Mouse (Mus musculus): Measurements from ENCODE around the gene Arhgap24.

The Arhgap24 gene

DNA sequence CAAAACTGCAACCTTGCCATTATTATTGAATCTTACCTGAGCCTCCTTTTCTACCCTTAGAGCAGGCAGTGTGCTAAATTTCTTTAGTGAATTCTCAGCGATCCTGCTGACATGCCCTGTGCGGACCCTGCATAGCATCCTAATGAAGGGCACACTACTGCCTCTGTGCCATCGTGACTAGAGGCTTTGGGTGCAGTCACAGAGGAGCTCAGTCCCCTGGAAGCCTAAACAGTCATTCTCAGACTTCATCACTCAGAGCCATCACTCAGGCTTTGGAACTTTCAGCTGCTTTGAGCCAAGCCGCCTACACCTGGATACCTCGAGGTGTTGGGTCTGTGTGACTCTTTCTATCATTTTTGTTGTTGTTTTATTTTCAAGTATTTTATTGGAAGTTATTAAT lies 269.5 kb downstream of the Arhgap24 start:
- no peak for DNase-seq

DNA sequence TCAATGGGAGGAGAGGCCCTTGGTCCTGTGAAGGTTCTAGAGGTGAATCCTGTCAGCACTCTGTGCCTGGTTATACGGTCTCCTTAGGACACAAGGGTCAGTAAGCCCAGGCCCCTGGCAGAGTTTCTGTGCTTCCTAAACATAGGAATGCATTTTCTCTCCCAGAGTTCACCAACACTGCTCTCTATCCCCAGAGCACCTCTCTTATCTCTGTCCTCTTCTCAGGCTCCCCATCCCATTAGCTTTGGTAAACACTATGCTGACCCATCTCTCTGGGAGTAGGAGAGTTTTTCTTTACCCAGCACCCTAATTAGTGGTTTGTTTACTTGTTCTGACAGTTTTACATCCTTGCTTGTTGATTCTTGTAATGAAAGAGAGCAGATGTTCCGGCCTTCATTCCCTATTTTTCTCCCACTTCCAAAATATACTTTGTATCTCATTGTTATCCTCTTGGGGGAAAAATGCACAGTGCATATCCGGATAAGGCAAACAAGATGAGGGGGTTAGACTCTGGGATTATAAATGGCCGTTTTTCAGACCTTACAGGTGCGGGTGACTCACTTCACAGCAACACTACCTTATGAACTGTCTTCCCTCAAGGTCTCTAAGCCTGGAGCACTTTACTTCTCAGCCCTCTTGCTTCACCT lies 270.6 kb downstream of the Arhgap24 start:
- DNase-seq = no peak

DNA sequence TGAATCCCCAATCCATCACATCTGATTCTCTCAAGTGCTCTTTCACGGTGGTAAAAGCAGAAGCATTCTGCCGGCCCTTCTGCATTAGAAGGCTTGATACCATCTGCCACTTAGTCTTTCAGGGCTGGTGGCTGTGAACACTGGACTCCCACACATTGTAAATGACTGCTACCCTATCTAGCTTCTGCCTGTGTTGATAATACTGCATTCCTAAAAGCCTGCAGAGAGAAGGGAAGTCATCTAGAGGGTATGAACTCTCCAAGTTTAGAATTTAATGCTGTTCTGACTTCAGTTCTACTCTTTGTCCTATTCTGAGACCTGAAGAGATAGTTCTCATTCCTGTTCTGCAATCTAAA lies 271.1 kb downstream of the Arhgap24 start:
- DNase-seq = no peak

DNA sequence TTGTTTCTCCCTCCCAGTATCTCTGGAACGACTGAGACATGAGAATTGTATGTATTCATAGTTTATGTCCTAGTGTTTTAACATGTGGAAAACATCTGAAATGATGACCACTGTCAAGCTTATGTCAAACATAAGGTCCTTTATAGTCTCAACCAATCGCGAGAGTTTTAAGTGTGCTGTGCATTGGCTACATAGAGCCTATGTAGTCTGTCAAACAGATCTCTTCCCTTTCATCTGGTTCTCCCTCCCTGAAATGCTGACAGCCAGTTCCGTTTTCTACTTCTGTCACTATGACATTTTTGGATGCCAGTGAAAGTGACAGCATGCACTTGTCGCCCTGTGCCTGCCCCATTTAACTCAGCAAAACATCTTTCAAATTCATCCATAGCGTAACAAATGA lies 275.8 kb downstream of the Arhgap24 start:
- no peak for DNase-seq

DNA sequence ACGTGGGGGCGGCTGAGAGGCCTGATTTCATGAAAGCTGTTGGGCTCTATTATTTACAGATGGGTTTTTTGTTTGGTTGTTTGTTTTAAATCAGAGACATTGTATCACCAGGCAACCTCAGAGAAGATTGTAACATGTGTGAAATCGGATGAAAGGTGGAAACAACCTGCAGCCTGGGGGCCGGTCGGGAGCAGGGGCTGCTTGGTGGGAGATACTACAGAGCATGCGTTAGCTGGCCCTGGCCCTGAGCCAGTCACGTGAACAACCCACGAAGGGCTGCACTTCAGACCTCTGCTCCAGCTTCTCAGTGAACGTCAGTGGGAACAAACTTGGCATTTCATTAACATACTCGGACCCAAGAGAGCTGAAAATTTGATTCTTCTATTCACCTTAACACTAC lies 284.5 kb downstream of the Arhgap24 start:
- DNase-seq = no peak

DNA sequence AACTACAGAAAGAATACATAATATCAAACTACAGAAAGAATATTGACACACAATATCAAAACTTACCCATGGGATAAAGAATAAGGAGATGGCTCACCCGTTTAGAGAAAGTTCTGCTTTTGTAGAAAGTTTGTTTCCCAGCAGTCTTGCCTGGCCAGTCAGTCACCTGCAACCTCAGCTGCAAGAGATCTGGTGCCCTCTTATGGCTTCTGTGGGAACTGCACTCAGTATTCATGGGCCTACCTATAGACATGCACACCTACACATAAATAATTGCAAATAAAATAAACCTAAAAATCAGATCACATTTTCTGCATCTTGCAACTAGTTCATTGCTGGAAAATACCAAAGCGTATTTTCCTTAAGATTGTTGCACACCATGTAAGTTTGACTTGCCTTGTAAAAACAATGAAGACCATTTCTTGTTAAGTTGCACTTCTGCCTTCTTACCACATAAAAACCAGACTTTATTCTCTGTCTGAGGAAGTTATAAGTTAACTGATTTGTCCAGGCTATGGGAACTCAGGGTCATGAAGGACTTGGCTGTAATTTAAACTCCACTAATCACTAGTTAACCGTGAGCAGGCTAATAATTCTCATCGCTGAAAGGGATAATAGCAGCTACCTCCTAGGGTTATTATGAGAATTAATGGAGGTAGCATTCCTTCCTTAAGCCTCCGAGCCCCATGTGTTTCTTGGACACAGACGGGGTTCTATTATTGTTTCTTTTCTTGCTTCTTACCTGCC lies 285.3 kb downstream of the Arhgap24 start:
- DNase-seq = peak; percentile 78

DNA sequence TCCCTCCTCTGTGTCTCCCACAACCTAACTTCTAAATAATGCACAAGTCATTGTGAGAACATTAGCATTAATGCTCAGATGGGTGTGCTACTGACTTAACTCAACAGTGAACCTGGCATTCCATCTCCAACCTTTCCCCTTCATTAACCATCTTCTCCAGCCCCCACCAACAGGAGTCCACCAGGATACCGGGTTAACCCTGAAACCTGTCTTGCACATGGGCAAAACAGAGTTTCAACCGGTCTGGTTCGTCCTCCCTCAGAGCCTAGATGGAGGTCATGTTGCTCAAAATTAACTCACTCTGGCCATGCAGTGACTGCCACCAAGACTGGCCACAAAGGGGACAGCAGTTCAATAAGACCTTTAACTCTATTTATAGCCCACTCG lies 285.9 kb downstream of the Arhgap24 start:
- DNase-seq = no peak

DNA sequence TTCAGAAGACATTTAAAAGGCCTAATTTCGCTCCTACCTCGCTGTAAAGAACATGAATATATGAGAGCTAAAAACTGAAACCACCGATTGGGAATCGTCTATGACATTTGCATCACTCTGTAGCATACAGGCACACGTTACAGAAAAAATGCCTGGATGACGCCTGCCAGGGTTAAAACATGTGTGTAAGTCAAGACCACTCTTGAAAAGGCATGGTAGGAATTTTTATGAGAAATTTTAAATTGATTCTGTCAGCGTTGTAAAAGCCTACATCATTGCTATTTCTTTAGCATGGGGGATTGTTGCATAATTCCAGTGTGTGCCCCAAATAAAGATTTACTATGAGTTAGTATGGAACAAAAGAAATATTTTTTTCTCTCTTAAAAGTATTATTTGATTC lies 286.6 kb downstream of the Arhgap24 start:
- no peak for DNase-seq

DNA sequence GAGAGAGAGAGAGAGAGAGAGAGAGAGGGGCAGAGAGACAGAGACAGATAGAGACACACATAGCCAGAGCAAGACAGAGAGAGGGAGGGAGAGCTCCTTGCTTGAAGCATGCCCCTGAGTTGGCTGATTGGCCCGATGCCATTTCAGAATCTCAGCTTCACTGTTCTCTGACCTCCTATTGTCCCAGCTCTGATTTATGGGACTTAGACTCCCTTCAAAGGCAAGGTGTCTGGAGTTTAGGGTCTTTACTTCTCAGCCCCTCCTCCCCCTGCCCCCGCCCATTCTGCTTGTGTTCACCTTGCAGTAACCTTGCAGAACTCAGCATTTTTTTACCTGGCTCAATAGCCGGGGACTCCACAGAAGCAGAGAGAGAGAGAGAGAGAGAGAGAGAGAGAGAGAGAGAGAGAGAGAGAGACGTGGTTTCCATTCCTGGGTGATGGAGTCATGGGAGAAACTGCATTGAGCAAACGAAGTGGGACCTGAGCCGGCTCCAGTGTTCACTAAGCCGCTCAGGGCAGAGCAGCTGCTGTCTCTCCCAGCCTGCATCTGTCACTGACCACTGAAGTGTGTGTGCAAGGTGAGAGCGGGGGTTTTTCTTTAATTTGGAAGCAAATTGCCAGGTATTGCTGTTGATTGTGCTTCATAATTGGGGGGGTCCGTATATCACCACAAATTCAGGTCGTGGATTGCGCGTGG lies 287.3 kb downstream of the Arhgap24 start:
- no peak for DNase-seq

DNA sequence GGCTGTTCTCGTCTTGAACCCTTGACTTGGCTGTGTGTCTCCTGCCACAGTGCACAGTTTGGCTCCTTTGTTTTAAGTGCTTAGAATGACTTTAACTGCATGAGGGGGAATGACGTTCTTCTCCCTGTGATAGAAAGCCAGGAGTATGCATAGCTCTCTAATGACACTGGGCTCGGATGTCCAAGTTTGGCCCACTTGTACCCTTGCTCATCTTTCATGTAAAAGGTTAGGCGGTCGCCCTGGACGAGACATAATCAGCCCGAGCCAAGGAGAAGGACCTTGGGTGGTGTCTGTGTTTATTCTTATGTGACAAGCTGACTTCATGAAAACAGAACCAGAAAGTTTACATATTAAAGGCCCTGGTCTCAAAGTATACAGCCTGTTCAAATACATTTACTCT lies 289.4 kb downstream of the Arhgap24 start:
- DNase-seq = no peak

DNA sequence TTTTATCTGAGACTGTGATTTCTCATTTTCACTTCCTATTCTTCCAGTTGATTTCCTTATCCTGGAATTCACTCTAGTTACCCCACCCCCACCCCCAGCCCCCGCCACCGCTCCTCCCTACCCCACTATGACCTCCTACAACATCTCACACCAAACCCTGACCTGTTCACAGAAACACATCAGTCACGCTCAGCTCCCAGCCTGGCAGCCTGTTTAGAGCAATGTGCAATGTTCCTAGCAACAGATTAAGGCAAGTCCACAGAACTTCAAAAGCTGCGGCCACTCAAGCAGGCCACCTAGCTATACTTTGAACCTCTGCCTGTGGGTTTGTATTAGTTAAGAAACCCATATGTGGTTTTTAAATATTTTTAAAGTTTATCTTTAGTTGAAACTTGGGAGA lies 293.3 kb downstream of the Arhgap24 start:
- no peak for DNase-seq

DNA sequence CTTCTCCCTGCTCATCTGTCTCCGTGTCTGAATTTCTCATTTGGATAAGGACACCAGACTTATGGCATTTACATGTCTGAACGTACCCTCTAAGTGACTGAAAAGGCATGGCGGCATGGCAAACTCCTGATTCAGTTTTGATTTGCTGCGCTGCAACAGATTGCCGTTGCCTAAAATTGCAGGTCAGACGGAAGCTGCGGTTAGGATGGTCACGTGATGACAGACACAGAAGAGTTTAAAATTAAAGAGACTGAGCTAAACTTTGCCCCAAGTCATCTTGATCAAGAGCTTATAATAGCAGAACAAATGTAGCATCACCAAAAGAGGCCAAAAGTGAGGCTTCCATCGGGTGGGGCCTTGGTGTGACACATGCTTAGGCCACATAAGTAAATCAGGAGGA lies 296.1 kb downstream of the Arhgap24 start:
- DNase-seq = no peak

DNA sequence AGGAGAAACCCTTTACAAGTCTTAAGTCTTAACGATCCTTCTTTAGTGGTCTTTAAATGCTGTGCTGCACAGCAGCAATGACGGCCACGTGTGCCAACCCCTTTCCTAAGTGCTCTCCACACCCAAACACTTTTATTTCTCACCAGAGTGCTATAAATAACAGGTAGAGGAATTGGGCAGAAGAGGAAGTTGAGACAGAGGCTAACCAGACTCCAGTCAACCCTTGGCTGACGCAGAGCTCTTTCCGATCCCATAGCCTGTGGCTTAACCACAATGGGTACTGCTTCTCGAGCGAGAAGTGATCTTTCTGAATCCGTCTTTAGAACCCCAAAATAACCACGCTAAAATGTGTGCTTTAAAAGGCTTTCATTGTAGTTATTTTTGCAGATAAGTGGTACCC lies 296.7 kb downstream of the Arhgap24 start:
- peak; percentile 7 for DNase-seq

DNA sequence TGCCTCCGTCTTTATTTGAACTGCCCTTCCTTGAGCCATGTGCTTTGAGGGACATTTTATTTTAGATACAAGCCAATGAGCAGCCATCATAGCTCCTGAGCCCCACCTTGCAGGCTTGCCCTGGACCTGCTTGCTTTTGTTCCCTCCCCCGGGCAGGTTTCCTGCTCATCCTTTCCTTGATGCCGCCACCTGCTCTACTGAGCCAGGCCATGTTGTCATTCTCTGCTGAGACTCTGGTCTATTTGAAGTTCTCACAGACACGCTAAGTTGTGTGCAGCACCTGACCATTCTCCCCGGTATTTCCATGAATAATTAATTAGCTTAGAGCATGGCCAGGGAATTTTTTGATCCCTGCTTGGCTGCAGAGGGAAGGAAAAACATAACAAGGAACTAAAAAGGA lies 297.1 kb downstream of the Arhgap24 start:
- peak; percentile 12 for DNase-seq

DNA sequence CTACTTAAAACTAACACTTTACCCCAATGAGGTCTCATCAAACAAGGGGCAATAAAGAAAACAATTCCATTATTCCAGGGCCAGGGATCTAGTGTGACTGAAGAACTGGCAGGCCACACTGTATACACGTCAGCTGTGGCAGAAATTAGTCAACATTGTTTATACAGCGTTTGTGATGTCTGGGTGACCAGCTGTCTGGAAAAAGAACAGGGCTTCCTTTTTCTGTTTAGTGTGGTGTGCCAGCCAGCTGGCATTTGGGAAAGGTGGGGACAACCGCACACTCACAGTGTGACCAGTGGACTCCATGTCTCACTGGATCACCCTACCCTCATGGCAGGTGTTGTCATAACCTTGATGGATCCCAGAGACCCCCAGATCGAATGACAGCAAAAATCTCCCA lies 302.4 kb downstream of the Arhgap24 start:
- DNase-seq = no peak

DNA sequence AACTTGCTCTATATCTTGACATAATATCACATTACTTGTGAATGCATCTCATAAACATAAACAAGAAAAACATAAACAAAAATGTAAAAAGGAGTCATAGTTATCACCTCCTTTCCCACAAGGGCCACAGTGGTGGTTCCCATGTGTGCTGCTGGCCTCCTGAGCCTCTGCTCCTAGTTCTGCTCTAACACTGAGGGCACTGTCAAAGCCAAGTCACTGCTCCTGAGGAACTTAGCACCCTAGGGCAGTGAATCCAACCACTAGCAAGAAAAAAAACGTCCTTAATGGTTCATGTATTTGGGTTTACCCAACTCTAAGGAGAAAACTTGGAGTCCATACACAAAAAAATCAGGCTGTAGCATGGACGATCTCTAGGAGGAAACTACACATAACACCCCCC lies 304.9 kb downstream of the Arhgap24 start:
- DNase-seq = no peak

DNA sequence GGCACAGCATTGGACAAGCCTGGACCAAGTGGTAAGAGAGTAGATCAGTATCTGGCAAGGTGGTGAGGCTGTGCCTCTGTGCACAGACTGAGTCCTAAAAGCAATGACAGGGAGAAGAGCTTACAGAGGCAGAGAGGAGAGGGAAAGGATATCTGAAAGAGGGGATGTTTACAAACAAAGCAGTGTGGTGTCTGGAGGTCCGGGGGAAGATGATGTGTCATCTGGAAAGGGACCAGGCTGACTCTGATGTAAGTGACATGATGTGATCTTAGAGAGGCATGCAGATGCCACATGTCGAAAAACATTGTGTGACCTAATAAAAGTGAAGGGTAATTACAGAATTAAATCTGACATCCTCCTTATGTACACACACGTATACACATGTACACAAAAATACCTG lies 307.2 kb downstream of the Arhgap24 start:
- no peak for DNase-seq

DNA sequence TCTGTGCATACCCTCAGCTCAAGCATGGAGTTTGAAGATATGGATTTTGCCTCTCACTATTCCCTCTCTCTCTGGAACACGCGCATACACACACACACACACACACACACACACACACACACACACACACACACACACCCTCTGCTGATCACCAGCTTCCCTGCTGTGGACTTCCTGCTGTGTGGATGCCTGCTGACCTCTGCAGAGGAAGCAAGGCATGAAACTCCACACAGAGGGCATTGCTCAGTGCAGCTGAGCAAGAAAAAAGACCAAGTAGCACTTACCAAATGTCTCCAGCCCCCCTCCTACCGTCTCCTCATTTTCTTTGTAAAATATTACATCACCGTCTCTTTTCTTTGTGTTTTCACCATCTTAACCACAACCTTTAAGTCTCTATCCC lies 310.1 kb downstream of the Arhgap24 start:
- DNase-seq = no peak

DNA sequence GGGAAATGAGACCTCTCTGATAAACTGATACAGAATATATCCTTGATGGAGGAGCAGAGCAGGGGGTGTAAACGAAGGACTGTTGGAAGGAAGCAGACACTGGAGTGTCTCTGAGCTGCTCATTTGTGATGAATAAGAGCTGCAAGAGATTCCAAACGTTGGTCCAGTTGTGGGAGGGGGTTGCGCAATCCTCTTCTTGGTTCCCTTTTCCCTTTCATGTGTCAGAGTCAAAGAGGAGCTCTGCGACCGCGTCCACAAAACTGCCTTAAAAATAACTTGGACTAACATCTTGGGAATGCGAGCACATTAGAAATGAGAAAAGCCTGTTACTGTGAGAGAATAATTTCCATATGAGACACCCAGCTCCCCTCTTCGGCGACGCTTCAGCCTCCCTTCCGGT lies 312.3 kb downstream of the Arhgap24 start:
- no peak for DNase-seq

DNA sequence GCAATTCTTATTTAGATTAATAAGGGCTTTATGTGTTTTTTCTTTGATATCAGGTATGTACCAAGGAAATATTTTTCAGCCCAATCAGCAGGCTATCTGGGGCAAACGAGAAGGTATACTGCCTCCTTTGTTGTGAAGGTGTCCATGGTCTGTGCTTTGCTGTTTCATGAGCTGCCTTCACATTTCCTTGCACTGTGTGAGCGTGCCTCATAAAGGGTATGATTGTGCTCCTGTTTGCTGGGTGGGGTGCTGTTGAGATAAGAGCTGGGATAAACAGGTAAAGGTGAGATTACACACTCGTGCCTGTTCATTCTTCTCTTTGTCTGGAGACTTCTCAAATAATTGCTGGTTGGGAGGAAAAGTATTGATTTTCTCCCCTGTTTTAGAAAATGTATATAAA lies 320.3 kb downstream of the Arhgap24 start:
- no peak for DNase-seq

DNA sequence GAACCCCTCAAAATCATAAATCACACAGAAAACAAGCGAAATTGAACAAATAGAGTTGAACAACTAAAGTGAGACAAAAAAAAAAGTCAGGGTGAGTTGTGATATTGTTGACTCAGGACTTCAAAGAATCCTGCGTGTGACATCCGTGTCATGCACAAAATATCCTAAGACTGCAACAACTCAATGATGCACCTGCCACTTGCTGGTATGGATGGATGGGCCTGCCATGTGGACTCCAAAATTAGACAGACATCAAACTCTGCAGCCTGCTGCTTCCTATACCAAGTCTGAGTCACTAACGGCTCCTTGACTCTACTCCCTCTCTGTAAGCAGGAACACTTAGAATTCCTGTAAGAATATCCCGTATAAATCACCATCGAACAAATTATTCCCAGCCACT lies 321.6 kb downstream of the Arhgap24 start:
- no peak for DNase-seq

DNA sequence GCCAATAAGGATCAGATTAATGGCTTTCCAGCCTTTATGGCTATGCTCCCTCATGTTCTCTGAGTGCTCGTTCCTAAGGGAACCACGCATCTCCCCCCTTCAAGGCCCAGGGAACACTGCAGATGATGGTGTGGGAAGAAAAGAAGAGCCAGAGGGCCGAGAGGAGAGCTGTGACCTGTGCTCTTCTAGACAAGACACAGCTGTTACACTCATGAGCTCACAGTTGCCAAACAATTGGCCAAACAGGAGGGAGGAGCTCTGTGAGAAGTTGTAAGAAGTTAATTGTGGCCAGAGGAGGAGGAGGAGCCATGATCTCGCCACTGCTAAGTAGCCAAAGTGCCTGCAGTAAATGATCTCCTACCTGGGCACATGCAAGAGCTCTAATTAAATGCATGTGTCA lies 322.5 kb downstream of the Arhgap24 start:
- no peak for DNase-seq

DNA sequence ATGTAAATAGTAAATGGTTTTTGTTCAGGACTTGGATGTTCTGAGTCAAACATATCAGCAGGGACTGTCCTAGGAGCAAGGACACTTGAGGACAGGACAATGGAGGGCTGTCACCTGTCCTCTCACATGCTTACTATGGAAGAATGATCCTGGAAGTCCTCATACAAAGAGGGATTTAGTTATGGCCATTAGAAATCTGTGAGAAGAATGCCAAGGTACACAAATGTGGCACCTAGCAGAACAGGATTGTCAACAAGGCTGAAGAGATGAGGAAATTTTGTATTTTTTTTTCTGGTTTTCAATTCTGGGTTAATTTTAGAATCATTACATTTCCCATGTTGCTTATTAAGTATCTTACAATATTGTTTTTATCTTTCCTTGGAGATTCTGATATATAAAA lies 326.3 kb downstream of the Arhgap24 start:
- DNase-seq = no peak

DNA sequence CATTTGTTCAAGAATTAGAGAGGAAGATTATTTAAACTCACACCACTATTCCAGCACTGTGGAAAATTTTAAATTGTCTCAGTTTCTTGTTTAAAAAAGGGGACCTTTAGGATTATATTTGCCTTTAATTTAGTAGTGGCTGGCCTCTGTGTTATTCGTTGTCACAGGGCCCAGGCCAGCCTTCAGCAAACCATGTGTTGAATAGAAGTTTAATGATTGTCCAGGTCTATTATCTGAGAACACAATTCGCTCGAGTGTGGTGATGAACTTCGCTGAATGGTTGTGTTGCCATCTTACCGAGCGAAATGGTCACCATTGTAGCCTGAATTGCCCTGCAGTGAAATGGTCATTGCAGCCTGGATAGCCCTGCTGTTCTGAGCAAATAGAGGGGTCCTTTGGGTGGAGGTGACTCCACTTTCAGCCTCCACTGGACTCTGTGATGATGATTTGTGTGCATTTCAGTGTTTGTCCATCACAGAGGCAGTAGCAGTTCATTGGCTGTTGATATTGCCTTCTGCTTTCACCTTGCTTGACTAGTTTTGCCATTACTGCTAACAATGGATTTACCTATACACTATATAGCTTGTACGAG lies 329.3 kb downstream of the Arhgap24 start:
- no peak for DNase-seq

All from thymus, postnatal 4 days (tissue).